Mouse (Mus musculus) spleen, adult 2 months (tissue): Measurements from ENCODE around the gene Gins2. TPM values are rescaled to one million over a fixed set of nuclear protein-coding genes. Genes with fewer than 3 reads are reported as not detected.

Experiments used
- DNase-seq, 2 experiments: peaks; one replicate each; pipeline versions ENCODE4 v3.0.0 to v3.0.0-alpha.2; 2012 to 2021; ENCODE audit warnings: low spot score in 2 of 2, low read depth in 1 of 2
- H3K27ac ChIP-seq: fragments of 200-500 bp; 2 replicates; pipeline ENCODE4 v1.5.1; 2012; ENCODE audit warnings: low read length, inconsistent platforms; ENCODE audit not compliant: insufficient read depth
- H3K27me3 ChIP-seq: fragments of 200-500 bp; 2 replicates; pipeline ENCODE4 v1.6.1; 2012; ENCODE audit warnings: mild to moderate bottlenecking, moderate library complexity, low read length, inconsistent platforms; ENCODE audit not compliant: control insufficient read depth, insufficient read depth
- H3K36me3 ChIP-seq: fragments of 200-500 bp; 2 replicates; pipeline ENCODE4 v1.6.1; 2012; ENCODE audit warnings: mild to moderate bottlenecking, low read length, inconsistent platforms; ENCODE audit not compliant: control insufficient read depth, insufficient read depth
- H3K4me1 ChIP-seq: fragments of 200-500 bp; 2 replicates; pipeline ENCODE4 v1.6.1; 2011; ENCODE audit warnings: inconsistent platforms; ENCODE audit not compliant: control insufficient read depth, insufficient read depth, insufficient read length
- H3K4me3 ChIP-seq: fragments of 200-500 bp; 2 replicates; pipeline ENCODE4 v1.5.1; 2011; ENCODE audit warnings: mild to moderate bottlenecking, inconsistent platforms; ENCODE audit not compliant: insufficient read depth, insufficient read length; ENCODE audit errors: extremely low read depth
- CTCF ChIP-seq: fragments of 200-500 bp; IDR thresholded peaks from 2 replicates; pipeline ENCODE4 v1.5.1; 2011; ENCODE audit warnings: mild to moderate bottlenecking, inconsistent platforms; ENCODE audit not compliant: insufficient read depth, insufficient read length, insufficient replicate concordance; ENCODE audit errors: extremely low read depth
- POLR2A ChIP-seq: fragments of 200-500 bp; IDR thresholded peaks from 2 replicates; pipeline ENCODE4 v1.6.1; 2011; ENCODE audit warnings: low read depth, low read length, inconsistent platforms
- WGBS: fragments of 180-500 bp; shearing (Covaris S2); methylation state at CpG from one replicate; pipeline ENCODE4 v1.1.7; 2018; 5-methylcytosine and 5-hydroxymethylcytosine counted together
- polyA plus RNA-seq: library from polyadenylated mRNA; depleted of rRNA; stranded (reverse); fragments of >200 nt; gene quantifications from 2 replicates; pipeline ENCODE4 v1.2.3, GENCODE M21; 2012

Gins2 gene
- polyA plus RNA-seq, 1 experiment: 8.1 TPM

DNA sequence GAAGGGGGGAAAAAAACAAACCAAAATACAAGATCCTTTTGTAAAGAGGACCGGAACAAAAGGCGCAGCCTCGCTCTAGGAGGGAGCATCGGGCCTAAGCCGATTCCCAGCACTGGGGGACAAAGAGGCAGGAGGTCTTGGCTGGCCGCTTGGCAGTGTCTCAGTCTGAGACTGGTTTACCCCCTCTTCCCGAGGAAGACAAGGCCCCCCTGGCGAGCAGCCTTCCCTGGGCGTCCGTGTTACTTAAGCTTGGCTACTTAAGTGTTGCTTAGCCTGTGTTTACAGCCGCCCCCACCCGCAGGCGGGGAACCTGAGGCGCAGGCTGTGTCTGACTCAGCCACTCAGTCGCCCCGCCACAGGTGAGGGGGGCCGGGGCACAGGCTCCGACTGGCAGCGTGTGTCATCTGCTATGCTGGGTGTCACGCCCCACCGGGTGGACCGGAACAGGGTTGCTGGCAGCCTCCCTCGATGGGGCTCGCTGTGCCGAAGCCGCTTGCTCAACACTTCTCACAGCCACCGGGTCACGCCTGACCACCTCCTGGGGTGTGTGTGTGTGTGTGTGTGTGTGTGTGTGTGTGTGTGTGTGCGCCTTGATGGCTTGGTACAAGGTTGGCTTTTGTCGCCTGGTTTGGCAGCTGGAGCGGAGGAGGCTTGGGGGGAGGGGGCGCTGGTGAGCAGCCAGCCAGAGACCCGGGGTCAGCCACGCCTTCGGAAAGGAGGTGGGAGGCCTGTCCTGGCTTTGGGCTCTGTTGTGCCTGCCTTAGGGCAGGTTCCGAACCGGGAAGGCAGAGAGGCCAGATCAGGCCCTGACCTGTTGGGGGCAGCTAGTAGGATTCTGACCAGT lies 50.5 kb downstream of the Gins2 start:
- DNase-seq: peak; percentile 87 to 92
- Histone ChIP-seq H3K4me1 (peaks cover 56% of the 10 kb centered on the region), H3K36me3 (no peaks in the 10 kb centered on the region), H3K4me3 (peak overlapping the region; percentile 78), H3K27ac (peak overlapping the region; percentile 80), H3K27me3 (peaks cover 10% of the 10 kb centered on the region)
- WGBS: 2% methylated on average over 36 of the region's 37 CpGs
- TF ChIP-seq POLR2A (no peak), CTCF (no peak)

DNA sequence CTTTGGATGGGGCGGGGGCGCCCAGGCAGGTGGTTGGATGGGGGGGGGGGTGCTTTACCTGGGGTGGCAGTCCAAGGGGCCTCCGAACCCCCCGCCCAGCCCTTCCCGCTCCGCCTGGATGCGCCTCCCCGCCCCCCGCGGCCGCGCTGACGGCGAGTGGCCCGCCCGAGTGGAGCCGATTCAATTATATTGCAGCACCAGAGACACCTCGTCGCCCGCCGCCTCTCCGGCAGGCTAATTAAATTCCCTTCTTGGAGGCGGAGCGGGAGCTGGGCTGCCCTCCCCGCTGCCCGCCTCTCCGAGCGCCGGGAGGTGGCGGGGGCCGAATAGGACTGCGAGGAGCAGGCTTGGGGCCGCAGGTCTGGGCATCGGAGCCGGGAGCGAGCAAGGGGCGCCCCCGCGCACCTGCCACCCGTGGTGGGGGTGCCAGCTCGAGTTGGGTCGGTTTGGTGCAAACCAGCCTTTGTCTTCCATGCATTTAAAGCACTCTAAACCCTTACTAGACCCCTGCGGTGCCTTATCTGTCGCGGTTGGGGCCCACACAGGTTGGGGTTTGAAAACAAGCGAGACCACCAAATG lies 51.2 kb downstream of the Gins2 start:
- Histone ChIP-seq H3K36me3 (no peaks in the 10 kb centered on the region), H3K27ac (peak overlapping the region; percentile 80), H3K4me1 (peaks cover 57% of the 10 kb centered on the region), H3K27me3 (peaks cover 10% of the 10 kb centered on the region), H3K4me3 (peak overlapping the region; percentile 78)
- TF ChIP-seq CTCF: no peak
- TF ChIP-seq POLR2A: no peak
- WGBS: 2% methylated on average over 44 of the region's 46 CpGs
- no peak for DNase-seq

- peak overlapping the region; percentile 87 for H3K27ac ChIP-seq
- peaks cover 55% of the 10 kb centered on the region for H3K4me1 ChIP-seq
- H3K36me3 ChIP-seq: no peaks in the 10 kb centered on the region
- TF ChIP-seq POLR2A: no peak
- no peak for TF ChIP-seq CTCF
- DNase-seq: peak; percentile 54 to 83
- H3K4me3 ChIP-seq: peak overlapping the region; percentile 78
- H3K27me3 ChIP-seq: peaks cover 10% of the 10 kb centered on the region
- WGBS: under 1% methylated on average over 73 of the region's 79 CpGs
These were observed 51.8 kb downstream of the Gins2 start for GRCm38 (mm10) chr8:120537207-120537817.

GRCm38 (mm10) chr8:120536306-120537206 lies 52.5 kb downstream of the Gins2 start:
- WGBS: under 1% methylated on average over 61 of the region's 61 CpGs
- TF ChIP-seq POLR2A (no peak), CTCF (no peak)
- Histone ChIP-seq H3K4me3 (peak overlapping the region; percentile 78), H3K27ac (peak overlapping the region; percentile 87), H3K36me3 (no peaks in the 10 kb centered on the region), H3K4me1 (peaks cover 58% of the 10 kb centered on the region), H3K27me3 (peaks cover 10% of the 10 kb centered on the region)
- no peak for DNase-seq

DNA sequence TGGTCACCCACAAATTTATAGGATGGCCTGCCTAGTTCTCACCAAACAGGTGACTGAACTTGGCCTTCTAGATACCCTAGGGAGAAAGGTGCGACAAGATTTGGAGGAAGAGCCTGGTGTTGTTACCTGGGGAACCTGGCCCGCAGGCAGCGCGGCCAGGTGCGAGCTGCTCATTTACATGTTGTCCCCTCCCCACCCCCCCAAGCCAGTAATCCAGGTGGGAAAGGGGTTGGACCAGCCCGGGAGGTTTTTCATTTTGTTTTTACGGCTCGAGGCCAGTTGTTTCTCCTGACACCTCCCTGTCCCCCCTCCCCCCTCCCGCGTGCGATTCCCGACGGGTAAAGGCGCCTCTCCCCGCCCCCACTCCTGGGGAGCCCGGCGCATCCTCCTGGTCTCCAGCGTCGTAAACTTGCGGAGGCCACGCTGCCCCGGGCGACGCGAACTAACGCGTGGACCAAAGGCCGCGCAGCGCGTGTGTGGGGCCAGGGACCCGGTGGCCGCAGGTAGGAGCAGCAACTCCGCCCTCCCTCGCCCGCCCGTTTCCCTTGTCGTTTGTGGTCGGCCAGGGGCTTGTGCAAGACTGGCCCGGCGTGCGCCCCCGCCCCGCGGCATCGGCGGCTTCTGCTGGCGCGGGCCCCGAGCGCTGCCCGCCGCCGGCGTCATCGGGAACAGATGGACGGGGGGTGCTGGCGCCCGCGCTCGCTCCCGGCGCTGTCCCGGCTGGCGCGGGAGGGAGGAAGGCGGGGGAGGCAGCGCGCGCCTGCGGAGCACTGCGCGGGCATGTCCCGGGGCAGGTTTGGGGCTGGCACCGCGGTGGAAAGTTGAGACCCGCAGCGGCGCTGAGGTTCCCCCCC lies 53.4 kb downstream of the Gins2 start:
- H3K27ac ChIP-seq: no peak overlapping the region

More for the DNA sequence above, 53.4 kb downstream of the Gins2 start:
- Histone ChIP-seq H3K4me3 (peak overlapping the region; percentile 78), H3K4me1 (peaks cover 61% of the 10 kb centered on the region), H3K27me3 (peaks cover 10% of the 10 kb centered on the region), H3K36me3 (no peaks in the 10 kb centered on the region)
- 2% methylated on average over 79 of the region's 79 CpGs for WGBS
- TF ChIP-seq CTCF (no peak), POLR2A (no peak)
- DNase-seq: no peak
